Mouse (Mus musculus) ES-E14 (cell line): ENCODE data around the gene Anxa4.

Experiments used
- MAFK ChIP-seq: IDR thresholded peaks from 2 replicates; pipeline ENCODE4 v1.6.1; 2014; ENCODE audit warnings: mild to moderate bottlenecking, low read depth, low read length, inconsistent platforms; ENCODE audit not compliant: insufficient read depth
- ZNF384 ChIP-seq: IDR thresholded peaks from 2 replicates; pipeline ENCODE4 v1.6.1; 2012; ENCODE audit warnings: low read depth, low read length, inconsistent platforms

GRCm38 (mm10) chr6:86697903-86698302, 95.5 kb downstream of the Anxa4 start:
- TF ChIP-seq ZNF384 (no peak), MAFK (no peak)
